Mouse (Mus musculus): ENCODE results near the gene Gpsm2. TPM values are rescaled to one million over a fixed set of nuclear protein-coding genes. Genes with fewer than 3 reads are reported as not detected.

Gpsm2 gene
- total RNA-seq (2021) = 1 to 10 TPM; 8.0 to 8.8 TPM

DNA sequence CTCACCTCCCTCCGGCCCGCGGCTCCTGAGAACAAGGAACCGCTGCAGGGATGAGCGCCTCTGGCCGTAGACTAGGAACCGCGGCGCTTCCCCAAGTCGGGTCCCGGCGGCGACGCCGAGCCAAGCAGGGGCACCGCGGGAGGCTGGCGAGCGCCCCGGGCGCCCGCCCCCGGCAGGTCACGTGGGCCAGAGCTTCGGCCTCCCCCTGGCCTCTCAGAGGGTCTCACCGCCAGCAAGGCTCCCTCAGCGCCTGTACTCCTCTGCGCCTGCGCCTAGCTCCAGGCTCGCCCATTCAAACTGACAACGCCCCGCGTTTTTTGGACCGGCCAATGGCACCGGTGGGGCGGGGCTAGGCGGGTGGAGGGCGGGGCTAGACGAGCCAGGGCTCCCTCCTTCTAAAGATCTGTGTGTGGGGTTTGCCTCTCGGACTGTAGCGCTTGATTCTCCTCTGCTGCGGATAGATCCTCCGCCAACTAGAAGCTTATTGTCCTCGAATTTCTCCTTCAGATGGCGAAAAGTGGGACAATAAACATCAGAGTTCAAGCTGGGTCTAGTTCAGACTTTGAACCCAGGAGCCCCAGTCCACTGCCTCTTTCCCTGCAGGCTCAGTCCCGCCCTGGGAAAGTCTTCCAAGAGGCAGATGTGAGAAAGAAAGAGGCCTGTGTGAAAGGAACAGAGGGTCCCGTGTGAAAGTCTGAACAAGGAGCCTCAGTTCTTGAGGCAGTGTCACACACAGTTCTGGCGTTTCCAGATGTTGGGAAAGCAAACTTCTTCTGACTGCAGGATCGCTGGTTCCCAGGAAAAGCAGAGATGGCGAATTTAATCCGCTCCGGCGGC, at the start of gene Gpsm2:
TSS of gene Gpsm2 (minus strand) at position 274 of the 837 bp plus-strand sequence.
- intact Hi-C loops (cut with DNase I) = no loop called here
- DNase-seq = peak; percentile 97 to 98

DNA sequence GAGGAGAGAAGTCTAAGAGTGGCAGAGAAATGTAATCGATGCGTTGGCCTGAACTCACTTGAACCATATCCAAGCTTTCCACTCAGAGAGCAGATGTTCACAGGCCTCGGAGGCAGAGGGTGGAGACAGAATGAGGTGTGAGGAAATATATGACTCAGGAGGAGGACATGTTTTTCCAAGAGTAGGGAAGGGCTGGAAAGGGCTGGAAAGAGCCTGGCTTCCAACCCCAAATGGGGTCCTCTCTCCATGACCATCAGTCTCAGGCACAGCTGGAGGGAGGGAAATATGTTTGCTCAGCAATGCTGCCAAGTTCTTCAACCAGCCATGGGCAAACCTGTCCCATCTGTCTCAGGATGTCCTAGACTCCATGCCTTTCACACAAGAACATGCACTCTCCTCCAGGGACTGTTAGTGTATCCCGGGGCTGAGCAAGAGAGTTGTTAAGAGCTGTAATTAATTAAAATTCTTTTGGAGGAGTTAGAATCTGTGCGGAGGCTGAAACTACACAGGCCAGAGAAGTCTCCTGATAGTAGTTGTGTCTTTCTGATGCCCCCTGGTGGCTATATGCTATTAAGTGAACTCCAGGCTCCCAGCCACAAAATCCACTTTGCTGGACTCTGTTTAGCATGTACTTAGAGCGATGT, 48.7 kb upstream of the Gpsm2 start:
- intact Hi-C loops (cut with DNase I) = loop anchor here (1.0 to 5.0 kb wide), 3 partner anchors 50 to 369 kb away; no protein-coding TSS in a partner anchor
- DNase-seq = peak; percentile 81 to 85

DNA sequence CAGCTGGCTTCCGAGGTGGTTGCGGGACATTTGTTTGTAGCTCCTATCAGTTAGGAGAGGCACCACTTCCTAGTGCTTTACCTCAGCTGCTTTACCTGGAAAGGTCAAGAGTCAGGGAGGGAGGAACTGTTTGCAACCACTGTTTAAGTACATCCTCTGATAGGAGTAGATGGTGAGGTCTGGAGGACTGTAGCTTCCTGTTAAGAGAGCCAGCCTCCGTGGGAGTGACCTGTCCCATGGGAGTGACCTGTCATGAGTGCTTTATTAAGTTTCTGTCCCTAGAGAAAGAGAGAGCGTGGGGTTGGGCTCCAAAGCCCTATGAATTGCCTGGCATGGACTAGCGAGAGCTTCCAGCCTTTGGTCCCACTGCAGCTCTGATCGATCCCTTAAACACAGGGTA, 47.4 kb upstream of the Gpsm2 start:
- intact Hi-C loops (cut with DNase I) = no loop called here
- DNase-seq = no peak

DNA sequence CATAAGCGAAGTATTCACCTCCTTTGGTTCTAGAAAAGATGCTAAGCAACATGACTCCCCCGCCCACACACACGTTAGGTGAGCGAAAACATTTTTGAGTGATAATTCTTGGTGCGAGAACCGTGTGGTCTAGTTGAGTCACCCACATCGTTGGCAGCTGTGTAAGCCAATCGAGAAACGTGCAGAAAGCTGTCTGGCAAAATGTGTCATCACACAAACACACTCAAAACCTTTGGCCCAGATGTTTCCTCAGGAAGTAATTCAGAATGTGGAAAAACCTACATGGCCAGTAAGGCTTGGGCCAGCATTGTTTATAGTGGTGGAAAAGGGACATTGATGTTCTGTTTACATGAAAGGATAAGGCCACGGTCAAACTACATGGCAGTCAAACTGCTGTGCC, 45.3 kb upstream of the Gpsm2 start:
- DNase-seq = peak; percentile 32 to 48
- intact Hi-C loops (cut with DNase I) = no loop called here

DNA sequence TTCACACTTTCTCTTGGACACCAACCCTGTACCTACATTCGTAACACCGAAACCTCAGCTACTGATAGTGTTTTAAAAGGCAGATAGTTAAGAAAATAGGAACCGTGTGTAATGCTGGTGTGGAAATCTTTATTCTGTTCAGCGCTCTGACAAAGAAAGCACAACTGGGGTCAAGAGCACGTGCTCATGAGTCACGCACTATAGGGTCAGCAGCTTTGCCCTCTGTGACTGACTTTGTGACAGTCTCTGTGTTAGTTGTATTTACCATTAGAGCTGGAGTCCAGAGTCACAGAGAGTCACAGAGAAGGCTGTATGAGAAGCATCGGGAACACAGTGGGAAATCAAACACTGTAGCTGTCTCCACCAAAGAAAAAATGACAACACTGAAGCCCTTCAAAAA, 44.8 kb upstream of the Gpsm2 start:
- intact Hi-C loops (cut with DNase I) = no loop called here
- no peak for DNase-seq

DNA sequence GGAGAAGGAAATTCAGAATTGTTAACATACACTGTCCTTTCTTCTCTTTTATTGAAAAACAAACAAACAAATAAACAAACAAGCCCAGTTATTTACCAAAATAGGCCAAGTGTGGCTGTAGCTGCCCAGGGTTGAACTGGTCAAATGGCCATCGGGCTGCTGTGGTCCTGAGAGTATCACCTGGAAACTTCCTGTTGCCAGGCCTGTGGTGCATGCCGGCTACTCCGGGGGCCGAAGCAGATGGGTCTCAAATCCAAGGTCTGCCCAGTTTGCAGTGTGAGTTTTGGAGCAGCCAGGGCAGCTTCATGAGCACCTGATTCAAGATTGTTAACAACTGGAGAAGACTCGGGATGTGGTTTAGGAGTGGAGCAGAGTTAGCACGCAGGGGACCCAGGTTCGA, 43.4 kb upstream of the Gpsm2 start:
- no peak for DNase-seq
- intact Hi-C loops (cut with DNase I) = no loop called here

DNA sequence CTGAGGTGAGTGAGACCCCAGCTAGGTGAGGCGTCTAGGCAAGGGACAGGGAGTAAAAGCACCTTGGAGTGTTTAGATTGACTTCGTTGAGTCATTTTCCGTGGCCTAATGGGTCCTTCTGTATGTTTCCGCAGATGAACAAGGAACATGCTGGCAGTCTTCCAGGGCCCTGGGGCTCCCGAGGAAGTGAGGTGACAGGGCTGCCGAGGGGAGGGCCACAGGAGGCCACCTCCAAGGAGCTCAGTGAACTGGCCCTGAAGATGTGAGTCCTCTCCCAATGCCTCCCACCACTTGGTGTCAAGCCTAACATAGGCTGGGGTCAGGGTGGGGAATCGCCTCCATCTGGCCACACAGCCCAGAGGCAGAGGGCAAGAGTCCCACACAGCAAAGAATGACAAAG, 42.9 kb upstream of the Gpsm2 start:
- intact Hi-C loops (cut with DNase I) = no loop called here
- DNase-seq = no peak

DNA sequence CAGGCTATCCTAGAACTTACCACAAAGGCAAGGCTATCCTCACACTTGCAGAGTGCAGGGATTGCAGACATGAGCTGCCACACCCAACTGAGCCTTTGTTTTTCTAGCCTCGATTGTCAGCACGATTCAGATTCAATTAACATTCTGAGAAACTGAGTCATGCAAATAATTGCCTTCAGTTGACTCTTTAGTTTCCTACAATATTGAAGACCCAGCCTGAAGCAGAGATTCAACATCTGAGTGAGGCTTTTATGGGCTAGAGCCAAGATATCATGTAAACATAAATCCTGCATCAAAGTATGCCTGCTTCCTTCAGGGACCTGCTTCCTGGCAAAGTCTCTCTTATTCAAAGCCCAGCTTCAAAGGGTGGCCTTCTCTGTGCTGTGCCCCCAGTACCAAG, 41.6 kb upstream of the Gpsm2 start:
- intact Hi-C loops (cut with DNase I) = no loop called here
- DNase-seq = no peak

DNA sequence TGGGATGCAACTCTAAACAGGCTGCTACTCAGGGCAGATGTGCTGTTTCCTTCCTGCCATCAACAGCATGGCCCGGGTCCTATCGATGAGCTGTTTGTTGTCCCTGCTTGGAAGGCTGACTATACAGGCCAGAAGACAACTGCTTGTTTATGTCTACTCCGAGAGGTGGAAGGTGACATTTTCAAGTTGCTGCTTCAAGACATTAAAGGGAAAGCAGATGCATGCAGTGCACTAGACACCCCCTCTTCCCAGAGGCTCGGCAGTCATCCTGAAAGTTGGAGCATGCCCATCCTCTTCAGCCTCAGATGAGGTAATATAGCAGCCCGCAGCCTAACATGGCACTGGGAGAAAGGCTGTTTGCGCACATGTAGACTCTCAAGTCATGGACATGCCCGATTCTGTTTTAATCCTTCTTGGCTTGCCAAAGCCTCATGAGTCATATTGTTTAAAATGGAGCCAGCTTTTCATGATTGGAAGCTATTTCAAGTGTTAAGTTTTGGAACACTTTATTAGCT, 40.5 kb upstream of the Gpsm2 start:
- peak; percentile 46 for DNase-seq

DNA sequence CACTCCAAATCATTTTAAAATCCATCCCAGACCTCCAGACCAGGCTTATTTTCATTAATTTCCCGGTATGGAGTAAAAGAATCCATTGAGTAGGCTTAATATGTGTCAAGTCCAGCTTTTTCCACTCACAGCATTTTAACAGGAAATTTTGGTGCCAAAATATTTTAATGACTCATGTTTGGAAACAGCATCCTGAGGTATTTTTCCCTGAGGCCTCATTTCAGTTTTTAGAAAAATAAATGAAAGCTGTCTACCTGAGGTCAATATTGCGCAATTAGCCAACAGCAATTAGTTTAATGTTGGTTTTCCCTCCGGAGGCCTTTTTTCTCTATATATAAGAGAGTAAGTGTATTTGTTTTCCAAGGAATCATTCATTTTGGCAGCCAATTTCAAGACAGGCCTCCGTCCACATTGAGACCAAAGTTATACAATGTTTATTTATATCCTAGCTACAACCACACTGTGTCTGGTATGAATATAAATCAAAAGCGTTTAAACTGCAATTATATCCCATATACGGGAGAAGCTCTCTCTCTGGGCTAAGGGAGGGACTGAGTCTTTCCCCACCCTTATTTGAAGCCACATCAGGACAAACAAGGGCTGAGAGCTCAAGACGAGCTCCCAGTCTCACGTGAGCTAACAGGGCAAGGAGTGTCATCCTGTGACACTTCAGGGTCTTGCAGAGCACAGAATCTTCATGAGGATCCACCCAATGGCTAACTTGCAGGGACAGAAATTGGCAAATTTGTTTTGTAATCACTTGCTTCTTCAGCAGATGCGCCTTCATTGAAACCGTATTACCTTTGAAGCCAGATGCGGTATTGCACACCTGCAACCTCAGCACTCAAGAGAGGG, 37.7 kb upstream of the Gpsm2 start:
- intact Hi-C loops (cut with DNase I) = no loop called here
- DNase-seq = peak in 1 of 2 experiments; percentile 26

More for the DNA sequence above, 40.5 kb upstream of the Gpsm2 start:
- intact Hi-C loops (cut with DNase I) = no loop called here

DNA sequence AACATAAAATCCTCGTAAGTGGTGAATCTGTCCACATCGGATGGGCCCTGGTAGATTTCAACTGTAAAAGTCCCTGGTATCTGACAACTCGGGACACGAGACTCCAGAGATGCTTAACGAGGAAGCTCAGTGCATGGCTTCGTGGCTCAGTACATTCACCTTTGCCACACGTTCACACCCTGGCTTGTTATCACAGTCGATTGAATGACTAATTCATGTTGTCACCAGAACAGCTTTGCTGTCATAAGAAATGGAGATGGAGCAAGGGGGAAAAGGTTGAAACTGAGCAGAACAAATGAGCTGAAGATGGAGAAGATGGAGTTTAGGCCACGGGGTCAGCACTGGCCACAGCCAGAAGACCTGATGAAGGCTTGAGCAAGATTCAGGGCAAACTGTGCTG, 35.5 kb upstream of the Gpsm2 start:
- no peak for DNase-seq
- intact Hi-C loops (cut with DNase I) = no loop called here

DNA sequence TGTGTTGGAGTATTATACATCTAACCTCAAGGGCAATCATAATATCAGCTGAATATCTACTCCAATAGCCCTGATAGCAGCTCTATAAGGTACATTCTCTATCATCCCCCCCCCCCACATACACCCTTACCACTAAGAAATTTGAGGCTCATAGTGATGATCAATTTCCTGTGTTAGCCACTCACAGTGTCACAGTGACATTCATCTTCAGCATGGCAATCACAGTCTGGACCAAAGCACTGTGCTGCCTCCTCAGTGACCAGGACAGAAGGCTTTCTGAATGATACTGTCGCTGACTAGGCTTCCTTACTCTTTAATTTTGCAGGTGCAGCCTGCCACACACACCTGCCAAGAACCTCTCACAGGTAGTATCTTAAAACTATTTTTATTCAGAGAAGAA, 34.0 kb upstream of the Gpsm2 start:
- intact Hi-C loops (cut with DNase I) = no loop called here
- no peak for DNase-seq

DNA sequence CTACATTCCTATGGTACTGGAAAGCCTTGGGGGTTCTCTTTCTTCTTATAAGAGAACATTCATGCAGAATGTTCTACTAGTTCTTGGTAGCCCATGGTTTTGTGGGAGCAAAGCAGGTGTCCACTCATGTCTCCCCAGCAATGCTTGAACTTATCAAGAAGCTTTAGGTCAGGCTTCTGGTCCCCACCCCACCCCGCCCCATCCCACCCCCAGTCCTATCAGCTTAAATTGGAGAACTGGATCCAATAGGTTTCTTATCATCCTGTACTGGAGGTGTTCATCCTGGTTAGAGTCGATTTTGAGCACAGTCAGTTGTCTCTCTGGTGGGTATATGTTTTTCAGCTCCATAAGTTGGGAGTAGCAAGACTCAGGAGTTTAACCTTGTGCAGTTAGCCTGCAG, 33.4 kb upstream of the Gpsm2 start:
- intact Hi-C loops (cut with DNase I) = no loop called here
- no peak for DNase-seq

DNA sequence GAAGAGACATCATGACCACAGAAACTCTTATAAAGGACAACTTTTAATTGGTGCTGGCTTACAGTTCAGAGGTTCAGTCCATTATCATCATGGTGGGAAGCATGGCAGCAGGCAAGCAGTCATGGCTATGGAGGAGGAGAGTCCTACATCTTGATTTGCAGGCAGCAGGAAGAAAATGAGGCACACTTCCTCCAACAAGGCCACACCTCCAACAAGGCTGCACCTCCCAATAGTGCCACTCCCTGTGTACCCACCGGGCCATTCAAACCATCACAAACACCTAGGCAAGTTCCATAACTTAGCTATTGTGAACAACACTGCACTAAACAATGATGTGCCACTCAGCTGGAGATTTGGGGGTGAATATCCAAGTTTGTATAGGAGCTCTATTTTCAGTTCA, 32.4 kb upstream of the Gpsm2 start:
- DNase-seq = no peak
- intact Hi-C loops (cut with DNase I) = no loop called here

DNA sequence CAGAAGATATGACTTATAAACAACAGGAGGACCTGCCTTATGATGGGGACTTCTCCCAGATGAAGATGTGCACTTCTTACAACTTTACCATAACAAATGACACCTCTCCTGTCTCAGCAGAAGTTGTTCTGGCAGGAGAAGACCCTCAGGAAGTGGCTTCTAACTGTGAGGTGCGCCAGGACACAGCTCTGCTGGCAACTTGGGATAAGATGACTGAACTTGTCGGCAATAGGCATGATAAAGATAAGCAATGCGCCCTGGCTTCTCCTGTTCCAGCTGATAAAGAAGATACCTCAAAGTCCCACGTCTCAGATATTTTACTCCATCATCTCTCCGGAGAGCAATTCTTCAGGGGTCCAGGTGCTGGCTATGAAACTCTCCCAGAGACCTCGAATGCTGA, 29.6 kb upstream of the Gpsm2 start:
- intact Hi-C loops (cut with DNase I) = no loop called here
- DNase-seq = no peak

DNA sequence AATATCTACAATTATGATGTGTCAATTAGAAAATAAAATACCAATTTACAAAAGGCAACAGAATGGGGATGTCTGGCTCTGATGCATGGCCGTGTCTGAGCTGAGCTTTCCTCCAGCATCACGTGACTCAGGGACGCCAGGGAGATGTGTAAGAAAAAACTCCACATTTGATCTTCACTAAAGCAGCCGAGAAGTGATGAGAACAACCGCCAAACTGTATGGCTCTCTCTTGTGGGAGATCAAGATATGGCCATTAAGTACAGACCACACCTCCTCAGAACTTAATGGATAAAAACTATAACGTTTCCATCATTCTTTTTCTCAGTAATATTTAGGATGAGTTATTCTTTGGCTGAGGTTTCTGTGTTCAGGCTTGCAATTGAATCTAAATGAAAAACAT, 29.0 kb upstream of the Gpsm2 start:
- DNase-seq = no peak
- intact Hi-C loops (cut with DNase I) = no loop called here

DNA sequence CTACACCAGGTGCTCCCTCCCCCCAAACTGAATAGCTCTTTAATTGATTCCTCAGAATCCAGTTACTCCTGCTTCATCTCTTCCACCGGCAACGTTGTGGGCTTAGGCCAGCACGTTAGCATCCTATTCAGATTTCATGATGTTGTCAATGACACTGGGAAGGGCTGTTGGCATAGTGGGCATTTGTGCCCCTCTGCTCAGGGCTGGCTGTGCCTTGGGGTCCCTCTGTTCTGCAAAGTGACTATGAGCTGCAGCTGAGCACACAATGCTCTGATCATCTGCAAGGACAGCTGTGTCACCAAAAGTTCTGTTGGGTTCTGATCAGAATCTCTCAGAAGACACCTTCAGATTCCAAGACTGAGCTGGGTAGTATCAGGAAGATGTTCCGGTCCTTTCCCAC, 22.0 kb upstream of the Gpsm2 start:
- intact Hi-C loops (cut with DNase I) = no loop called here
- DNase-seq = no peak

DNA sequence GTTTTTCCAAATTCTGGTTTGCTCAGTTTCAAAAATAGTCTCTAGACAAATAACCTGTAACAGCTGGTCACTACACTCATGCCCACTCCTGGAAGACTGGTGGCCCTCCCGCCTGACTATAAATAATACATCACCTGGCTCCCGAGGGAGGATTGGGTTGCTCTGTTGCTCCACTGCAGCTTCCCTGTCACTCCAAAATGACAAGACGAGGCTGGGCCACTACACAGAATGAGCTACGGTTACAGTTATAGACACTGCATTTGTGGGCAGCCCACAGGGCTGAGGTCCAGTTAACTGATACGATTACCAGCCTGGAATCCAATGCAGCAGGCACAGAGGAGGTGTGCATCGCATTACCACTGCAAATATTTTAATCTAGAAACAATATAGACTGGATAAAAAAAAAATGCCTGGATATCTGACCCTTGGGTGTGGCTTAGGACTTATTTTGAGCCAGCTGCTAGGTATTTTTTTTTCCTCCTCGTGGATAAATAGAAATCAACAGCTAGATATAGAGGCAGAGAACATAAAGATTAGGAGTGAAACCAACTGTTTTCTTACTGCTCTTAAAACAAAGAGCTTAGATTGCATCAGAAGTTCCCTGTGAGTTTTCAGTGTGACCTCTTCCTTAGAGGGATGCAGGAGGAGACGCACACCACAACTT, 17.1 kb upstream of the Gpsm2 start, which contains the start of gene Aknad1:
TSS of gene Aknad1 (plus strand) at position 614 of the 664 bp plus-strand sequence.
- intact Hi-C loops (cut with DNase I) = no loop called here
- no peak for DNase-seq

DNA sequence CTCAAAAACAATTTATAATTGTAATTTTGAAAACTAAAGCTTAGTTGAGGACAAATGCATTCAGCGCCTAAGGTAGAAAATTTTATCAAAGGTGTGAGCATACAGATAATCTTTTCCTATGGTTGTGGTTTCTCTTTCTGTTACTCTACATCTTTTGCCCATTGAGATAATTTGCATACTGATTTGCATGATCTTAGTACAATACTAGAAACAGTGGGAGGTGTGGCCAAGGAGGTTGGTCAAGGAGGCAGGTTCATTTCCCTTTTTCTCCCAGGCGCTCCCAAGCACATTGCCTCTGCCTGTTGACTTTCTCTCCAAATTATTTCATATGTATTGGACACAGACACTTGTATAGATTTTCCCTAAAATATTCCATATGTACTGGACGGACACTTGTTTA, 15.7 kb upstream of the Gpsm2 start:
- DNase-seq = no peak
- intact Hi-C loops (cut with DNase I) = no loop called here

DNA sequence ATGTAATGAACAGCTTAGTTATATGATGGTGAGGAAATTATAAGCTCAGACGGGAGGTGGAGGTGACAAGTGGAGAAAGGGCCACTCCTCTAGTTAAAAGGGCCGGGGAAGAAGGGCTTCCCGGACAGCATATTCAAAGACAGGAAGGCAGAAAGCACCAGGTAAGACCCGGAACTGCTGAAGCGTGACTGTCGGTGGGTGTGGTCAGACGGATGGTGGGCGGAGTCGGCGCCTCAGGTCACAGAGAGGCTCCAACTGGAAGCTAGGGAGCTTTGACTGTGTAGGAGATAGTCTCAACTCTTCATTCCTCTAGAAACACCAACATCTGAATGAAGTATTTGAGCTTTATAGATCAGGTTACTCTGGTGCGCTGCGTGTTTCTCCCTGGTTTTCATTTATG, 8.2 kb upstream of the Gpsm2 start:
- intact Hi-C loops (cut with DNase I) = no loop called here
- DNase-seq = no peak

DNA sequence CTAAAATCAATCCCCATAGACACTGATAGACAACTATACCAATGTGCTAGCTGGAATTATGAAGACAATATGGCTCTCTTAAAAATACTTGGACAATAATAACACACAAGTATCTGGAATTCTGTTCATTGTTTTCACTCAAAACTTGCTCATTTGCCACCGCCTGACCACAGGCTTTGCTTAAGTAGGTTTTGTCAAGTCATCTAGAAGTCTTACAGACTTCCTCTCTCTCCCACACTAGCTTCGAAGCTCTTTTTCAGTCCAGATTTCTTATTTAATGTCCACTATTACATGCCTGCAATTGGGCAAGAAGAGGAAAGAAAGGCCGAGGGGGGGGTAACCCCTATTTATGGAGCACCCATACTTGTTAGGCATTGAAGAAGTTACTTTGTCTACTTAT, 5.7 kb upstream of the Gpsm2 start:
- intact Hi-C loops (cut with DNase I) = no loop called here
- DNase-seq = no peak
